Mouse (Mus musculus) bone marrow macrophage, adult 2 months (primary cell): ENCODE data around the gene Lrrk2. TPM values are rescaled to one million over a fixed set of nuclear protein-coding genes. Genes with fewer than 3 reads are reported as not detected.
A peak's percentile ranks its signal among the peaks of the same experiment; 100 is the strongest.

Source experiments
- H3K27ac ChIP-seq: 2 replicates; pipeline ENCODE4 v1.5.1; 2012; ENCODE audit warnings: low read depth, low read length; ENCODE audit not compliant: insufficient read depth
- H3K4me1 ChIP-seq: 2 replicates; pipeline ENCODE4 v1.6.1; 2012; ENCODE audit warnings: low read length; ENCODE audit not compliant: control insufficient read depth, insufficient read depth
- H3K4me3 ChIP-seq: 2 replicates; pipeline ENCODE4 v1.5.1; 2012; ENCODE audit warnings: mild to moderate bottlenecking, low read length, moderate library complexity; ENCODE audit not compliant: insufficient read depth
- CTCF ChIP-seq: IDR thresholded peaks from 2 replicates; pipeline ENCODE4 v1.5.1; 2012; ENCODE audit warnings: low read depth, mild to moderate bottlenecking, low read length, moderate library complexity
- POLR2A ChIP-seq: IDR thresholded peaks from 2 replicates; pipeline ENCODE4 v1.6.1; 2012; ENCODE audit warnings: mild to moderate bottlenecking, low read depth, low read length, borderline replicate concordance
- polyA plus RNA-seq: library from polyadenylated mRNA; stranded (reverse); fragments of >200 nt; gene quantifications from 2 replicates; pipeline ENCODE4 v1.2.4, GENCODE M21; 2012; ENCODE audit not compliant: missing spikeins, insufficient read depth, insufficient read length

Lrrk2 gene
- polyA plus RNA-seq, 1 experiment = 4.6 TPM

DNA sequence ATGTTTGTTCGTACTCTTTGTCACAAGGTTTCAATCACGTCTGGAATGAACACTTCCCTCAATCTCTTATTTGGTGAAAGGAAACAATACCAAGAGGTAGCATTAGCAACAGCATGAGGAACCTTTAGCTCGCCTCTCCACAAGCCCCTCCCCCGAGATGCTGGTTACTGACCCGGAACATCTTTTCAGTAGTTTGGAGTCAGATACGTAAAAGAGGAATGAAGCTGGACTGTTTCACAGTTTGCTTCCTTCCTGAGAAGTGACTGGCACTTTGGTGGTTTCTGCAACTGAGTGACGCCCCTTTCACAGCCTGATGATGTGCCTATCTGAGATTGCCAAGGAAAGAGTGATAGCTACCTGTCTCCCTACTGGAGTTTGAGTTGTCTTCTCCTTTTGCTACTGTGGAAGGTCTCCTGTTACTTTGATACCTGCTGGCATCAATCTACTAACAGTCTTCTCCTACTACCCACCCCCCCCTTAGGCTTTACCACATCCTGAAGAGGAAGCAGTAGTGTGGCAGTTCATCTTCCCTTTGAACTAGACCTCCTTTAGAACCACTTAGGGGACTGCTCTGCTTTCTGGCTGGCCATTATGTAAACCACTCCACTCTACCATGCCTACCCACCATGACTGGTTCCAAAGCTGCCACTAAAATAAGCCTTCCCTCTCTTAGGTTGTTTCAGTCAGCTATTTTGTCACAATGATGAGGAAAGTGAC, 29.2 kb upstream of the Lrrk2 start:
- no peak overlapping the region for H3K27ac ChIP-seq
- H3K4me1 ChIP-seq = peaks cover 12% of the 10 kb centered on the region
- no peak overlapping the region for H3K4me3 ChIP-seq
- TF ChIP-seq CTCF = no peak
- TF ChIP-seq POLR2A = no peak

DNA sequence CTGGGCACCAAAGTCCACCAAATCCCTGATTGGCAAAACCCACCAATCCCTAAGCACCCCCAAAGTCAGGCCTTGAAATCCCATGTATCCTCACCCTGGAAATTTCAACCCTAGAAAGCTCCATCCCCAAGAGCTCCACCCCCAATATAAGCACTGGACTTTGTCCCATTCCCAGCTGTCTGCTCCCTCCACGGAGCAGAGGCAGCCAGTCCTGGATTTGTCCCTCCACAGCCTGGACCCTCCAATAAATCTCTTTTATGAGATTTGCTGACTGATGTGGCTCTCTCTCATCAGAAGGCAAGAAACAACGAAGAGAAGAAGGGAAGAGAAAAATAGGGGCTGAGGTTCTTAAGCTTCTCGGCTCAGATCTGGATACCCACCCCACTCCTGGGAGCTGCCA, 22.7 kb upstream of the Lrrk2 start:
- no peak overlapping the region for H3K4me3 ChIP-seq
- peaks cover 12% of the 10 kb centered on the region for H3K4me1 ChIP-seq
- H3K27ac ChIP-seq = no peak overlapping the region
- TF ChIP-seq CTCF = no peak
- TF ChIP-seq POLR2A = no peak

DNA sequence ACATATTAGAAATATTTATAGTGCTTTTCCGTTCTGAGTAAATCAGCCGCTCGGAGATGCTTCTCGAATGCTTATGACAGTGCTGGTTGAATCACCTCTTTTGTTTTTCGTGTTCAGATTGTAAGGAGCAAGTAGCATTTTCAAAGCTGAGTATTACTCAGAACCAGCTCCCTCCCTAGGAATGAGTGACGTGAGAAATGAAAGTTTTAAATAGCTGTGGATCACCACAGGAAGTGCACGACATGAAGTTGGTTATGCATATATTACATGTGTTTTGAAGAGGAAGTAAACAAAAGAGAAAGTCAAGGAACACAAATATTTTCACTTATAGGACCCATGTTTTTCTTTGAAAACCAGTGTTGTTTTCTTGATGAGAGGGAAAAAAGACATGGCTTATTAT, 21.5 kb upstream of the Lrrk2 start:
- Histone ChIP-seq H3K4me1 (peaks cover 12% of the 10 kb centered on the region), H3K27ac (peak overlapping the region; percentile 30), H3K4me3 (no peak overlapping the region)
- TF ChIP-seq CTCF = no peak
- no peak for TF ChIP-seq POLR2A

DNA sequence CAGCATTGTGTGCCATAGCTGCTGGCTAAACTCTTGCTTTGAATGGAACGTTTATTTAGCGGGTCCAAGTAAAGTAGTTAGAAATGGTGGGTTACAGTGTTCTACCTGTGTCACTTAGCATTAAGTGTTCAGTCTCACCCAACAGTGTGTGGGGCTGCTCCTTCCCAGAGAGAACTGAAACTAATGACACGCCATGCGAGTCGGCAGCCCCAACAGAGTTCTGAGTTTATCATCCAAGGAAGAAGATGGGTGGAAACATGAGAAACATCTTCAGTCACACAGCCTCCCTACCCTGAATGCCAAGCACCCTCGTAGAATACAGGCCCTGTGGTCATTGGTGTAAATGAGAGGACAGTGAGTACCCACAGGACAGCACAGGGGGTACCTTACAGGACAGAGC, 14.7 kb upstream of the Lrrk2 start:
- Histone ChIP-seq H3K4me3 (no peak overlapping the region), H3K4me1 (peaks cover 15% of the 10 kb centered on the region), H3K27ac (no peak overlapping the region)
- TF ChIP-seq CTCF = no peak
- no peak for TF ChIP-seq POLR2A

DNA sequence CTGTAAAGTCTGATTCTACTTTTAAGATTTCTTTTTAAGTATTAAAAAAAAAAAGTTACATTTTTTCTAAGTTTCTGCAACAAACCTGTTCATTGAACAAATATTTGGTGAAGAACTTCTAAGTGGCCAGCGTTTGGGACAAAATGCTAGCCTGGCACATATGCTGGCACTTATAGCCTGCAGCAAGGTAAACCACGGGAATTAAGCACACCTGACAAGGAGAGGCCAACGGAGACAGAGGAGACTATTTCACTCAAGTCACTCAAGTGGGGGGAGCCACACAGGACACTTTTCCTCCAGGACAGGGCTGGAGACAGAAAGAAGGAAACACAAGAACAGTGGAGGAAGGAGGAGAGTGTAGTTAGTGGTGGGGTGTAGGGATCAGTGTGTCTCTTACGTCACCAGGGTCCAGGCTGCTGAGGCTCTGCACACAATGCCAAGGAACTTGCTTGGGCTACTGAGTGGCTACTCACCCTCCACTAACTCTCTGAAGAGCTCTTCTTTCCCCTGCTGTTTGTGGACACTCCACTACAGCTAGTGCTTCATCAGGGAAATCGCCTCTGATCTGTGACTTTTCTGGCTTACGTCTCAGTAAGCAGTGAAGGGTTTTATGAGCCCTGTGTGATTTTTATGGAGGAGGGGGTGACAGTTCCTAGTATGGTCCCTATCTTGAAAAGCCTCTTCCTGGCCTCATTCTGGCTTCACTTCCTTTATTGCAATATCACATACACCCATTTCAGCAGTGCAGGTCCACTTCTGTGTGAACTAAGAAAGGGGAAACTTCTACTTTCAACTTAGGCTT, 12.5 kb upstream of the Lrrk2 start:
- H3K27ac ChIP-seq = no peak overlapping the region
- H3K4me3 ChIP-seq = no peak overlapping the region
- peaks cover 12% of the 10 kb centered on the region for H3K4me1 ChIP-seq
- TF ChIP-seq POLR2A (no peak), CTCF (no peak)

DNA sequence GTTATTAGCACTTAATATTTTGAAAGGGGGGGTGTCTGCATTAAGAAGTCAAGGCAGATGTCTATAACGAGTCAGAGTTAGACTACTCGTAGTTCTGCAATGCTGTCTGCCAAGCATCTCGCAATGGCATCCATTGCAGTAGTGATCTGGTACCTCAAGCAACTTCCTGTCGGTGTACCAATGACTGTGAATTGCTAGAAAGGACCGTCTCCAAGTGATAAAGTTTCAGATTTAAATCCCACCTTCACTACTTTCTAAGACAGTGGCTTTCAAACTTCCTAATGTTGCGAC, 12.0 kb upstream of the Lrrk2 start:
- TF ChIP-seq CTCF (no peak), POLR2A (no peak)
- Histone ChIP-seq H3K4me3 (no peak overlapping the region), H3K27ac (no peak overlapping the region), H3K4me1 (peaks cover 12% of the 10 kb centered on the region)

DNA sequence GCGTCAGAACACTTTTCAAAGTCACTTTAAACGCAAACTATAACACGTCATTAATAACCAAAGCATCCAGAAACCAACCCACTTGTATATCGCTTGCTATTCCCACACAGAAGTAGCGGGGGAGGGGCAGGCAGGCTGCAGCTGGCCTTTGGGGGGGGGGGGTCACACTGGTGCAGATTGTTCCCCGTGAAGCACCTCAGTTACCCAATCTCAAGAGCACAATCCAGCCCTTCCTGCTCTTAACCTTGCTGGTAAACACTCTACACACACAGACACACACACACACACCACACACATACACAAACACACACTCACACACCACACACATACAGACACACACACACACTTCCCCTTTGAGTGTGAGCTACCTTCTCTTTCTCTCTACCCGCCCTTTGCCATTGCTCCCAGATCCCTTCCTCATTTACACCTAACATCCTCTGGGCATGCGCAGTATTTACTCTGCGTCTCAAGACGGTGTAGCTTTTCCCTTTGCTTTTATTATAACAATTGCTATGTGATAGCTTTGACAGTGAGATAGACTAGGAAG, 8.3 kb upstream of the Lrrk2 start:
- no peak for TF ChIP-seq POLR2A
- no peak for TF ChIP-seq CTCF
- Histone ChIP-seq H3K4me1 (peaks cover 8% of the 10 kb centered on the region), H3K27ac (no peak overlapping the region), H3K4me3 (no peak overlapping the region)

DNA sequence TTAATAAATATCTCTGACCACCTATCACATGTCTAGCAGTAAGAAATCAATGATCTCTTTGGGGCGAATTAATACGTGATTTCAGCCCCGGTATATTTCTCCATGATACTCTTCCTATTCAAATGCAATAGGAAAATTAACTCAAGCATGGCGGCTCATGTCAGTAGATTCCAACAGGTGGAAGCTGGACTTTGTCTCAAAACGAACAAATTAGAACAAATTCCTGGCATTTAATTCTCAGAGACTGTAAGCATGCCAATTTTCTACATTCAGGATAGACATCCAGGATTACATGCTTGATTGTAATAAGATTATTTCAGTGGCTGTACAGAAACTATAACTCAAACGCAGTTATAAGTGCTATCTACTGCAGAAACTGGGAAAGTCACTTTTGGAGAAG, 7.4 kb upstream of the Lrrk2 start:
- H3K27ac ChIP-seq = no peak overlapping the region
- peaks cover 5% of the 10 kb centered on the region for H3K4me1 ChIP-seq
- TF ChIP-seq POLR2A = no peak
- no peak for TF ChIP-seq CTCF

DNA sequence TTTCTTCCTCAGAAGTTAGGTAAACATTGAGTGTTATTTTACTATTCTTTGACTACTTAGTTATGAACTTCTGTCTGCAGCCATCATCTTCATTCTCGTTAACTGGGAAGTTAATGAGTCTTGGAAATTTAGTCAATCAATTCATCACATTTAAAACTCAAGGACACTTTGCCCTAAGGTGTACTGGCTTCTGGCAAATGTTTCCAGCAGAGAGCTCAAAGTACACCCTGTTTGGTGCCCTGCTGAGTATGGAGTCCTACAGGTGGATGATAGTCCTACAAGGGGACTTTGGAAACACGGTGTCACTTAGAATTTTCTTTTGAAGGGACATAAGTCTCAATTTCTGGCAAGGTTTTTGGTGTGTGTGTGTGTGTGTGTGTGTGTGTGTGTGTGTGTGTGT, 1.8 kb upstream of the Lrrk2 start:
- H3K4me1 ChIP-seq = peaks cover 14% of the 10 kb centered on the region
- H3K27ac ChIP-seq = no peak overlapping the region
- no peak overlapping the region for H3K4me3 ChIP-seq
- no peak for TF ChIP-seq CTCF
- no peak for TF ChIP-seq POLR2A

More for the DNA sequence above, 7.4 kb upstream of the Lrrk2 start:
- H3K4me3 ChIP-seq = no peak overlapping the region

DNA sequence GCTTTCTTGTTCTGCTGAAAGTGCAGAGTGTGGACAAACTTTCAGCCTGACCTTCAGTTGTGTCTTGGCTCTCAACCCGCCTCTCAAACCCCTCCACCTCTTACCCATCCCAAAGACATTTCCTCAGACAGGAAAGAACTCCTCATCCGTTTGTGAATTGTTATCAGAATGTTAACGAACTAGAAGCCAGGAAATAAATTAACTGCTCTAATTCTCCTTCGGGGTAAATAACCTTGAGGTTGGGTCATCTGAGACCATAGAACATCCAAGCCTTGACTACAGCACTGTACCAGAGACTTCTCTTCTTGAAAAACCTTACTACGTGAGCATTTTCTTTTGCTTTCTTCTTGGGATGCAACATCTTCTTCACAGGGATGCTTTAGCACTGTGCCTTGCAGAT, 988 bp upstream of the Lrrk2 start:
- no peak overlapping the region for H3K4me3 ChIP-seq
- TF ChIP-seq POLR2A = no peak
- no peak for TF ChIP-seq CTCF
- H3K27ac ChIP-seq = no peak overlapping the region
- H3K4me1 ChIP-seq = peaks cover 16% of the 10 kb centered on the region
